Mouse (Mus musculus): ENCODE results near the gene Hsd3b1.

DNA sequence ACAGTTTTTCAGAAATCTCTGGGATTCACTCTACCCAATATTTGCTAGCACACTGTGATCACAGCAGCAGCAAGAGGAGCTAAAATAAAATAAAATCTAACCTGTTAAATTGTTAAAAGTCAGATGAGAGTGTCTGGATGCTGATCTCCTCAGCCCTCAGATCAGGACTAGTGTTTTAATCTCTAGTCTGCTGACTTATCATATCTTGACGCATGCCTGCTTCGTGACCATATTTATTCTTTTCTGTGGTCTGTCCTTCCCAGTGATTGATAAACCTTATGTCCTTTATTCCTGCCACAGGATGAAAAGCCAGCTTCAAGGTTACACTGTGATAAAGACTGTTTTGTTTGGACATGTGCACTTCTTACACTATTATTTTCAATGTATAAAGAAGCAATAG lies 1.5 kb downstream of the Hsd3b1 start:
- TF ChIP-seq MAFK (IDR thresholded peaks at IDR 0.05; ENCODE audit: insufficient read depth, low read depth, low read length), result no peak
- TF ChIP-seq ZC3H11A (IDR thresholded peaks at IDR 0.05; ENCODE audit: borderline replicate concordance, low read depth, low read length), result no peak
- TF ChIP-seq ZNF384 (IDR thresholded peaks at IDR 0.05; ENCODE audit: low read depth, low read length), result no peak
- no peak for TF ChIP-seq HCFC1 (IDR thresholded peaks at IDR 0.05; ENCODE audit: borderline replicate concordance, insufficient read depth, low read length)
- TF ChIP-seq CHD2 (IDR thresholded peaks at IDR 0.05; ENCODE audit: low read depth, low read length), result no peak

Measured in ES-E14 (cell line).